Mouse (Mus musculus): ENCODE data around the gene Gm28036.

Gene Gm28036

DNA sequence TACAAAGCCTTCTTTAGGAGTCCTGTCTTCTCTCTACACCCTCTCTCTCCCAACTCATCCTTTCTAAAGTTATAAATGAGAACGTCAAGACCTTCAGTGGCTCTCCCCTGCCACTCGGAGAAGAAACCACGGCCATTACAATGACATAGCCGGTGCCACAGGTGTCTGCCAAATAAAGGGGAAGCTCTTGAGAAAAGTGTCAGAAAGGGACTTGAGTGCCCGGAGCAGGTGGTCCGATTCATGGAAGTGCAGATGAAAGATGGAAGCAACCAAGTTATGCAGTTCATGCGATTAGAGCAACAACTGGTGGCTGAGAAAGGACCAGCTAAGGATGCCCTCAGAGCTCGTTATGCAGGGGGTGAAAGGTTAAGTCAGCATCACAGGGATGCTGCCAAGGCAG is 84.0 kb downstream of the Gm28036 start:
- no peak overlapping the region for H3K4me3 ChIP-seq (replicated peaks; ENCODE audit: low read length)
- TF ChIP-seq POU5F1 (IDR thresholded peaks at IDR 0.05; ENCODE audit: borderline replicate concordance, low read length) (no peak), CTCF (conservative IDR thresholded peaks at IDR 0.05; ENCODE audit: low read length) (no peak)
- no peaks in the 10 kb centered on the region for H3K9me3 ChIP-seq (ENCODE audit: low read length)
- no peaks in the 10 kb centered on the region for H3K36me3 ChIP-seq (ENCODE audit: insufficient read depth, low read length)
- peaks cover 53% of the 10 kb centered on the region for H3K27me3 ChIP-seq (ENCODE audit: insufficient read depth, low read length)
- H3K4me1 ChIP-seq (replicated peaks; ENCODE audit: low read depth, low read length): peaks cover 19% of the 10 kb centered on the region

DNA sequence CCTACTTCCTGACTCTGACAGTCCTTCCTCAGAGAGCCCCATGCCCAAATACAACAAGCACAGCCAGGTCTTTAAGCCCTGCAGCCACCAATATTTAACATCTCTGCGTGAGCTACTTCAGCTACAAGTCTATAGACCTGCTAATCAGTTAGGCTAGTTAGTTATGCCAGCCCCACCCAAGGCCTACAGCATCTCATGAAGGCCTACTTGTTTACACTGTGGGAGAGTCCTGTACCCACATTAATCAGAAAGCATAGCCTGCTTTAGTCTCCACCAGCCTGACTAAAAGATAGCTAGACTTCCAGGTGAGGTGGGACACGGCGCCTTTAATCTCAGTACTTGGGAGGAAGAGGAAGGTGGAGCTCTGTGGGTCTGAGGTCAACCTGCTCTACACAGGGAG is 87.5 kb downstream of the Gm28036 start:
- no peak overlapping the region for H3K4me3 ChIP-seq (replicated peaks; ENCODE audit: low read length)
- TF ChIP-seq CTCF (conservative IDR thresholded peaks at IDR 0.05; ENCODE audit: low read length) (no peak), POU5F1 (IDR thresholded peaks at IDR 0.05; ENCODE audit: borderline replicate concordance, low read length) (no peak), NANOG (IDR thresholded peaks at IDR 0.05; ENCODE audit: borderline replicate concordance, low read length) (no peak)
- H3K27me3 ChIP-seq (ENCODE audit: insufficient read depth, low read length): peaks cover 25% of the 10 kb centered on the region
- peaks cover 20% of the 10 kb centered on the region for H3K4me1 ChIP-seq (replicated peaks; ENCODE audit: low read depth, low read length)
- H3K36me3 ChIP-seq (ENCODE audit: insufficient read depth, low read length): no peaks in the 10 kb centered on the region
- H3K9me3 ChIP-seq (ENCODE audit: low read length): no peaks in the 10 kb centered on the region

DNA sequence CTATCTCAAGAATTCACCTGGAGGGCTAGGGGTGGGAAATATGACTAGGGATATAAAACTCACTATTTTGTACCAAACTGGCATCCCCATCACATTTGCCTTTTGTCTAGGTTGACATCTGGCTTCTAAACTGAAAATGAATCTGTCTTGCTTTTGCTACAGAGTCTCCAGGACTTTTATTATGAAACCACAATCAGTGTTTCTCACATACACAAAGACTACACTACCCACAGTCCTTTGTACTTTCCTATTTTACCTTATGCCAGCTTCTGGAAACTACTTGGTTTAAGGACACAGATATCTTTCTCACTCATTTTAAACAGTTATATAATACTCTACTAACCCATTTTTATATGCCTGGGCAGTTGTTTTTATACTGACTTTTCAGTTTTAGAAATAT is 101.4 kb downstream of the Gm28036 start:
- Histone ChIP-seq H3K27me3 (ENCODE audit: insufficient read depth, low read length) (no peaks in the 10 kb centered on the region), H3K4me3 (replicated peaks; ENCODE audit: low read length) (no peak overlapping the region), H3K36me3 (ENCODE audit: insufficient read depth, low read length) (no peaks in the 10 kb centered on the region), H3K9me3 (ENCODE audit: low read length) (no peaks in the 10 kb centered on the region), H3K4me1 (replicated peaks; ENCODE audit: low read depth, low read length) (peaks cover 14% of the 10 kb centered on the region; the same call in 1 of the 2 replicates)
- TF ChIP-seq CTCF (conservative IDR thresholded peaks at IDR 0.05; ENCODE audit: low read length): no peak
